ENCODE assay signal across 23 mouse cellular contexts in the genomic region with DNA sequence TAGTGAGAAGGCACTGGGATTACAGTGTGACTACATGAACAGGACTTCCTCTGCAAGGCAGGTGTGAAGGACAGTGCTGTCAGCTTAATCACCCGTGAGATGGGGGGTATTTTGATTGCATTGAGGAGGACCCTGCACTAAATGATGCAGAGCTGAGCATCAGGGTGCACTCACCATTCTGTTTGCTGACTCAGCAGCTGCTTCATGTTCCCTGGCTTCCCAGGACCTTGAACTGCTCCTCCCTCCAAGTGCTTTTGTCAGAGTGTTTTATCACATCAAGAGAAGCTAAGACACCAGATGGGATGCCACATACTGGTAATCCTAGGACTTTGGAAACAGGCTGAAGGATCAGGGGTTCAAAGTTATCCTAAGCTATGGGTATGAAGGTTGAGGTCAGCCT. TPM values are rescaled to one million over a fixed set of nuclear protein-coding genes. Genes with fewer than 3 reads are reported as not detected.
"Had no signal": no experiment of that assay in that cellular context is flagged by ENCODE, and none has a peak within 500 bp of the region (broad histone marks: within the 10 kb centered on the region; RNA-seq: fewer than 3 reads in every experiment).

No protein-coding gene starts in this region.

- ATAC-seq: liver, postnatal 0 days; lung, postnatal 0 days had no signal

- H3K9ac ChIP-seq: liver, postnatal 0 days; lung, embryonic 15.5 days; neural tube, embryonic 12.5 days had no signal

- H3K4me2 ChIP-seq: lung, embryonic 15.5 days; midbrain, embryonic 11.5 days; neural tube, embryonic 12.5 days had no signal

- H3K27ac ChIP-seq: lung, embryonic 15.5 days; macrophage; neural tube, embryonic 12.5 days had no signal

- H3K4me3 ChIP-seq: lung, embryonic 15.5 days; megakaryocyte, embryonic 14.5 days; neural tube, embryonic 12.5 days had no signal

- DNase-seq: liver, postnatal 0 days; lung, adult 2 months; lung, postnatal 14 days; lung, postnatal 36 days; midbrain, embryonic 14.5 days; right cerebral cortex, postnatal 14 days; thymus, adult 18-20 months; thymus, postnatal 14 days; thymus, postnatal 36 days had no signal

- H3K9me3 ChIP-seq: lung, embryonic 15.5 days; neural tube, embryonic 12.5 days had no signal

RNA-seq across cellular contexts. Expression of a gene that starts 4.6 kb away (rescaled TPM):
- total RNA-seq: megakaryocyte progenitor cell, adult 5-6 weeks; monocyte, adult 5-6 weeks; neutrophil, adult 5-6 weeks had no signal
- polyA plus RNA-seq: liver, postnatal 0 days; lung, adult 2 months; lung, embryonic 15.5 days; lung, postnatal 0 days; macrophage; midbrain, embryonic 11.5 days; midbrain, embryonic 14.5 days; midbrain, postnatal 0 days; neural tube, embryonic 12.5 days; spleen, adult 2 months; stomach, embryonic 14.5 days; stomach, embryonic 16.5 days; thymus, postnatal 0 days had no signal
